Mouse (Mus musculus) forebrain, embryonic 16.5 days (tissue): ENCODE results near the gene Abca7. TPM values are rescaled to one million over a fixed set of nuclear protein-coding genes. Genes with fewer than 3 reads are reported as not detected.
"Not testable (repeated sequence)": the region's sequence is repeated elsewhere in the genome, so short reads cannot be mapped to it uniquely, and the experiment has no call there.

Experiments used
- ATAC-seq: fragments of 200-750 bp; cut with Nextera tagmentation; 2 replicates; pipeline ENCODE4 v1.8.0; 2017; ENCODE audit warnings: mild to moderate bottlenecking, moderate library complexity
- H3K27ac ChIP-seq: fragments of 300-500 bp; sonication (generic); 2 replicates; pipeline ENCODE4 v1.5.1; 2014; ENCODE audit warnings: low read length, control low read depth
- H3K27me3 ChIP-seq: fragments of 300-500 bp; sonication (generic); replicated peaks from 2 replicates; pipeline ENCODE4 v1.6.1; 2014; ENCODE audit warnings: low read length; ENCODE audit not compliant: control insufficient read depth, insufficient read depth
- H3K36me3 ChIP-seq: fragments of 300-500 bp; sonication (generic); 2 replicates; pipeline ENCODE4 v1.6.1; 2014; ENCODE audit not compliant: control insufficient read depth, insufficient read depth
- H3K4me1 ChIP-seq: fragments of 300-500 bp; sonication (generic); replicated peaks from 2 replicates; pipeline ENCODE4 v1.6.1; 2014; ENCODE audit warnings: low read length; ENCODE audit not compliant: control insufficient read depth, insufficient read depth
- H3K4me2 ChIP-seq: fragments of 300-500 bp; sonication (generic); 2 replicates; pipeline ENCODE4 v1.6.1; 2014; ENCODE audit warnings: mild to moderate bottlenecking, low read length, control low read depth
- H3K4me3 ChIP-seq: fragments of 300-500 bp; sonication (generic); replicated peaks from 2 replicates; pipeline ENCODE4 v1.5.1; 2014; ENCODE audit warnings: mild to moderate bottlenecking, low read length, control low read depth
- H3K9ac ChIP-seq: fragments of 300-500 bp; sonication (generic); replicated peaks from 2 replicates; pipeline ENCODE4 v1.6.1; 2014; ENCODE audit warnings: low read depth, low read length, control low read depth
- H3K9me3 ChIP-seq: fragments of 300-500 bp; sonication (generic); 2 replicates; pipeline ENCODE4 v1.6.1; 2016; ENCODE audit warnings: low read length; ENCODE audit not compliant: control insufficient read depth
- WGBS: fragments of 180-500 bp; shearing (Covaris S2); extraction: QIAGEN DNeasy Blood & Tissue Kit; methylation state at CpG from one replicate; pipeline ENCODE4 v1.1.7; 2014; 5-methylcytosine and 5-hydroxymethylcytosine counted together
- polyA plus RNA-seq: library from polyadenylated mRNA; unstranded; fragments of >200 nt; fragmentation: Nextera tagmentation; extraction: Ambion mirVana; gene quantifications from 2 replicates; pipeline ENCODE4 v1.2.1, GENCODE M21; 2015

Abca7 gene
- polyA plus RNA-seq, 1 experiment from 2014 or later = 4.7 TPM

- H3K4me1 ChIP-seq = peaks cover 25% of the 10 kb centered on the region
- no peak overlapping the region for H3K27ac ChIP-seq
- ATAC-seq = no peak
- H3K36me3 ChIP-seq = peaks cover 2% of the 10 kb centered on the region; the same call in 1 of the 2 replicates
- H3K9ac ChIP-seq = no peak overlapping the region
- H3K4me3 ChIP-seq = no peak overlapping the region
- H3K4me2 ChIP-seq = no peak overlapping the region
- H3K27me3 ChIP-seq = no peaks in the 10 kb centered on the region
- H3K9me3 ChIP-seq = no peaks in the 10 kb centered on the region
- WGBS = 78% methylated on average over 5 of the region's 5 CpGs
Measured at GRCm38 (mm10) chr10:80052374-80052764, 56.1 kb downstream of the Abca7 start.

GRCm38 (mm10) chr10:80053259-80053780 is 57.0 kb downstream of the Abca7 start:
- peak; percentile 96 for ATAC-seq
- Histone ChIP-seq H3K36me3 (peaks cover 2% of the 10 kb centered on the region), H3K27ac (peak overlapping the region; percentile 92), H3K9me3 (no peaks in the 10 kb centered on the region), H3K27me3 (no peaks in the 10 kb centered on the region), H3K4me1 (peaks cover 21% of the 10 kb centered on the region), H3K4me3 (peak overlapping the region; percentile 80), H3K4me2 (peak overlapping the region; percentile 84), H3K9ac (peak overlapping the region; percentile 91)
- under 1% methylated on average over 43 of the region's 47 CpGs for WGBS

- Histone ChIP-seq H3K27ac (peak overlapping the region; percentile 92), H3K4me2 (peak overlapping the region; percentile 84), H3K9me3 (no peaks in the 10 kb centered on the region), H3K4me1 (peaks cover 18% of the 10 kb centered on the region), H3K4me3 (peak overlapping the region; percentile 80), H3K27me3 (no peaks in the 10 kb centered on the region), H3K9ac (peak overlapping the region; percentile 91), H3K36me3 (peaks cover 2% of the 10 kb centered on the region)
- peak; percentile 32 for ATAC-seq
- 1% methylated on average over 72 of the region's 77 CpGs for WGBS
Measured at GRCm38 (mm10) chr10:80053831-80054815, 57.8 kb downstream of the Abca7 start.

GRCm38 (mm10) chr10:80054911-80055310 is 58.6 kb downstream of the Abca7 start:
- Histone ChIP-seq H3K4me1 (peaks cover 18% of the 10 kb centered on the region), H3K4me2 (peak overlapping the region; percentile 84), H3K4me3 (peak overlapping the region; percentile 80), H3K9ac (peak overlapping the region; percentile 91; the same call in 1 of the 2 replicates)
- not testable (repeated sequence) for H3K27me3 ChIP-seq, ATAC-seq, H3K9me3 ChIP-seq, H3K36me3 ChIP-seq, H3K27ac ChIP-seq
- WGBS = 17% methylated on average over 3 of the region's 3 CpGs

- Histone ChIP-seq H3K9ac (no peak overlapping the region; the same call in 1 of the 2 replicates), H3K9me3 (no peaks in the 10 kb centered on the region), H3K27ac (no peak overlapping the region), H3K36me3 (peaks cover 4% of the 10 kb centered on the region), H3K4me1 (peaks cover 18% of the 10 kb centered on the region), H3K4me2 (peak overlapping the region; percentile 84), H3K27me3 (no peaks in the 10 kb centered on the region), H3K4me3 (no peak overlapping the region)
- ATAC-seq = no peak
- 82% methylated on average over 5 of the region's 5 CpGs for WGBS
Measured at GRCm38 (mm10) chr10:80055364-80055763, 59.1 kb downstream of the Abca7 start.

GRCm38 (mm10) chr10:80055891-80056290 is 59.6 kb downstream of the Abca7 start:
- no peak overlapping the region for H3K9ac ChIP-seq
- no peak for ATAC-seq

GRCm38 (mm10) chr10:80056506-80056905 is 60.2 kb downstream of the Abca7 start:
- Histone ChIP-seq H3K4me1 (peaks cover 18% of the 10 kb centered on the region), H3K4me2 (no peak overlapping the region), H3K27ac (no peak overlapping the region), H3K9ac (no peak overlapping the region), H3K27me3 (no peaks in the 10 kb centered on the region), H3K4me3 (no peak overlapping the region), H3K36me3 (peaks cover 6% of the 10 kb centered on the region), H3K9me3 (no peaks in the 10 kb centered on the region)
- ATAC-seq = no peak
- 92% methylated on average over 4 of the region's 4 CpGs for WGBS

More at GRCm38 (mm10) chr10:80055891-80056290, 59.6 kb downstream of the Abca7 start:
- no peaks in the 10 kb centered on the region for H3K27me3 ChIP-seq
- no peak overlapping the region for H3K27ac ChIP-seq
- 91% methylated on average over 9 of the region's 10 CpGs for WGBS
- no peak overlapping the region for H3K4me2 ChIP-seq
- H3K4me1 ChIP-seq = peaks cover 18% of the 10 kb centered on the region
- no peak overlapping the region for H3K4me3 ChIP-seq
- H3K36me3 ChIP-seq = peaks cover 6% of the 10 kb centered on the region
- H3K9me3 ChIP-seq = no peaks in the 10 kb centered on the region

GRCm38 (mm10) chr10:80056976-80057682 is 60.8 kb downstream of the Abca7 start:
- Histone ChIP-seq H3K36me3 (peaks cover 8% of the 10 kb centered on the region), H3K27ac (no peak overlapping the region), H3K4me3 (no peak overlapping the region)

More at GRCm38 (mm10) chr10:80056976-80057682, 60.8 kb downstream of the Abca7 start:
- Histone ChIP-seq H3K27me3 (no peaks in the 10 kb centered on the region), H3K9ac (no peak overlapping the region), H3K4me2 (no peak overlapping the region), H3K4me1 (peaks cover 18% of the 10 kb centered on the region), H3K9me3 (no peaks in the 10 kb centered on the region)
- 92% methylated on average over 27 of the region's 27 CpGs for WGBS
- ATAC-seq = no peak
